Mouse (Mus musculus) midbrain, postnatal 0 days (tissue): ENCODE measurements at regions not wholly inside any gene's neighbourhood (a gene's known extent, or its start where the extent isn't known, plus 50 kb on each side); places are given as distances from the start of the nearest gene placed in this dataset.

Experiments
- ATAC-seq: fragments of 200-750 bp; cut with Nextera tagmentation; 2 replicates; pipeline ENCODE4 v1.8.0; 2017; ENCODE audit warnings: moderate number of reproducible peaks, mild to moderate bottlenecking, moderate TSS enrichment, moderate library complexity; ENCODE audit not compliant: low FRiP score
- DNase-seq: peaks from one replicate; pipeline ENCODE4 v3.0.0-alpha.2; 2015; ENCODE audit warnings: low spot score
- H3K27ac ChIP-seq: fragments of 300-500 bp; sonication (generic); 2 replicates; pipeline ENCODE4 v1.5.1; 2014; ENCODE audit warnings: low read depth, mild to moderate bottlenecking, low read length, mixed read lengths
- H3K27me3 ChIP-seq: fragments of 300-500 bp; sonication (generic); 2 replicates; pipeline ENCODE4 v1.6.1; 2014; ENCODE audit warnings: low read length, control low read depth, mixed read lengths; ENCODE audit not compliant: insufficient read depth
- H3K36me3 ChIP-seq: fragments of 300-500 bp; sonication (generic); 2 replicates; pipeline ENCODE4 v1.6.1; 2014; ENCODE audit warnings: low read length, control low read depth, mixed read lengths; ENCODE audit not compliant: insufficient read depth
- H3K4me1 ChIP-seq: fragments of 300-500 bp; sonication (generic); 2 replicates; pipeline ENCODE4 v1.6.1; 2014; ENCODE audit warnings: mild to moderate bottlenecking, control low read depth, antibody characterized with exemption, low read length, mixed read lengths; ENCODE audit not compliant: insufficient read depth
- H3K4me2 ChIP-seq: fragments of 300-500 bp; sonication (generic); 2 replicates; pipeline ENCODE4 v1.6.1; 2014; ENCODE audit warnings: low read depth, mild to moderate bottlenecking, low read length, mixed read lengths; ENCODE audit not compliant: poor library complexity, severe bottlenecking
- H3K4me3 ChIP-seq: fragments of 300-500 bp; sonication (generic); 2 replicates; pipeline ENCODE4 v1.5.1; 2014; ENCODE audit warnings: low read depth, mild to moderate bottlenecking, low read length, moderate library complexity
- H3K9ac ChIP-seq: fragments of 300-500 bp; sonication (generic); replicated peaks from 2 replicates; pipeline ENCODE4 v1.6.1; 2014; ENCODE audit warnings: mild to moderate bottlenecking, low read length, moderate library complexity, mixed read lengths; ENCODE audit not compliant: poor library complexity, severe bottlenecking
- H3K9me3 ChIP-seq: fragments of 300-500 bp; sonication (generic); 2 replicates; pipeline ENCODE4 v1.6.1; 2016; ENCODE audit warnings: low read length, control low read depth
- CTCF ChIP-seq: IDR thresholded peaks from 2 replicates; pipeline ENCODE4 v1.5.1; 2016; ENCODE audit warnings: antibody characterized with exemption, mild to moderate bottlenecking
- WGBS: fragments of 180-500 bp; shearing (Covaris S2); extraction: QIAGEN DNeasy Blood & Tissue Kit; methylation state at CpG from one replicate; pipeline ENCODE4 v1.1.7; 2014; 5-methylcytosine and 5-hydroxymethylcytosine counted together

DNA sequence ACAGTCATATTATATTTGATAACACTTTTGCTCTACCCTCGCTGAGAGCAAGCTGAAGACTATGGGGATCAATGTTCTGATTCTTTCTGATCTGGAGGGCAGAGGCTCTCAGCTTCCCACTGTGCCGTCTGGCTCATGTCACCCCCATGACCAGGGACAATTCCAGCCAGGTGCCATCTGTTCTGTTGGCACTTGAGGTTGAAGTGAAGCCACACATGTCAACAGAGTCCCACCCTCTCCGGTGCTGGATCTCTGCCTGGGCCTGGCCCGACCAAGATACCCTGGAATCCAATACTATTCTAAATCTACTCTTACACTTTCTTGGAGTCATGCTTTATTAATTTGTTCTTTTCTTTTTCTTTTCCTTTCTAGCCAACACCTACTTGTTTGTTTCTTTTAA lies 538.0 kb downstream of the Etv1 start:
- no peak overlapping the region for H3K4me3 ChIP-seq
- no peaks in the 10 kb centered on the region for H3K36me3 ChIP-seq
- H3K9ac ChIP-seq: no peak overlapping the region
- H3K27me3 ChIP-seq: no peaks in the 10 kb centered on the region
- WGBS: 89% methylated on average over 4 of the region's 4 CpGs
- TF ChIP-seq CTCF: no peak
- no peaks in the 10 kb centered on the region for H3K4me1 ChIP-seq
- no peak overlapping the region for H3K27ac ChIP-seq
- no peak overlapping the region for H3K4me2 ChIP-seq
- no peak for ATAC-seq
- DNase-seq: peak; percentile 66
- H3K9me3 ChIP-seq: no peaks in the 10 kb centered on the region

DNA sequence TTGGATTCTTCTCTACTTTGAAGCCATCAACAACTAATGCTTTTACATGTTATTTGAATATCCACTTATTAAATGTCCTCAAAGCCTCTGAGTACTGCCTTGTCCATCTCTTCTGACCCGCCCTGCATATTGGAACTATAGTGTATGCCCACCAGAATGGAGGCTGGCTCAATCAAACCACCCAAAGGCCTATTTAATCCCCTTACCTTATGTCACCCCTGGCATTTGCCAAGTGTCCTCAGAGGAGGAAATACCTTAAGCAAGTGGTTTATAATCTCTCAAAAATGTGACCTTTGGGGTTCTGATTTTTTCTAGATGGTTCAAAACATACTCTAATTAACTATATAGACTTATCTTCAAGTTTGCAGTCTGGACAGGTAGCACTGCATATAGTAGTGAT lies 542.3 kb downstream of the Etv1 start:
- ATAC-seq (no peak), DNase-seq (no peak)
- Histone ChIP-seq H3K27me3 (no peaks in the 10 kb centered on the region), H3K9me3 (no peaks in the 10 kb centered on the region), H3K9ac (no peak overlapping the region), H3K4me2 (no peak overlapping the region), H3K36me3 (no peaks in the 10 kb centered on the region), H3K27ac (no peak overlapping the region), H3K4me1 (no peaks in the 10 kb centered on the region), H3K4me3 (no peak overlapping the region)
- TF ChIP-seq CTCF: no peak
- 83% methylated on average over 1 of the region's 1 CpGs for WGBS

DNA sequence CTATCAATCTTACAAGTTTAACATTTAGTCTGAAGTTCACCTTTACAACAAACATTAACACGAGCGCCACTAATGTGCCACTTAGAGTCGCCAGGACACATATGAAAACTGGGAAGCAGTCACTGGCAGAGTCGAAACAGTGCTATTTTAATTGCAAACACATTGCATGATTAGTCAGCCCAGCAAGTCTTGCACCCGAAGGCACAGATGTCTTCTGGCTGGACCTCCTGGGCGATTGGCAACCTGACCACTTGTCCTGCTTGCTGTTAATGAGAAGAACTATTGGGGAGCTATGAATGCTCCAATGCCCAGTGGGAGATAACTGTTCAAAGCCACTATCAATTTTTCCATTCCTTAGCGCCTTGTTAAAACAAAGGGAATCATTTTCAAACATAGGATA lies 547.0 kb downstream of the Etv1 start:
- no peak for TF ChIP-seq CTCF
- no peaks in the 10 kb centered on the region for H3K9me3 ChIP-seq
- no peaks in the 10 kb centered on the region for H3K27me3 ChIP-seq
- H3K4me1 ChIP-seq: no peaks in the 10 kb centered on the region
- DNase-seq (peak; percentile 31), ATAC-seq (no peak)
- H3K27ac ChIP-seq: no peak overlapping the region
- 76% methylated on average over 7 of the region's 7 CpGs for WGBS
- H3K4me3 ChIP-seq: no peak overlapping the region
- no peak overlapping the region for H3K9ac ChIP-seq
- H3K4me2 ChIP-seq: no peak overlapping the region
- no peaks in the 10 kb centered on the region for H3K36me3 ChIP-seq

DNA sequence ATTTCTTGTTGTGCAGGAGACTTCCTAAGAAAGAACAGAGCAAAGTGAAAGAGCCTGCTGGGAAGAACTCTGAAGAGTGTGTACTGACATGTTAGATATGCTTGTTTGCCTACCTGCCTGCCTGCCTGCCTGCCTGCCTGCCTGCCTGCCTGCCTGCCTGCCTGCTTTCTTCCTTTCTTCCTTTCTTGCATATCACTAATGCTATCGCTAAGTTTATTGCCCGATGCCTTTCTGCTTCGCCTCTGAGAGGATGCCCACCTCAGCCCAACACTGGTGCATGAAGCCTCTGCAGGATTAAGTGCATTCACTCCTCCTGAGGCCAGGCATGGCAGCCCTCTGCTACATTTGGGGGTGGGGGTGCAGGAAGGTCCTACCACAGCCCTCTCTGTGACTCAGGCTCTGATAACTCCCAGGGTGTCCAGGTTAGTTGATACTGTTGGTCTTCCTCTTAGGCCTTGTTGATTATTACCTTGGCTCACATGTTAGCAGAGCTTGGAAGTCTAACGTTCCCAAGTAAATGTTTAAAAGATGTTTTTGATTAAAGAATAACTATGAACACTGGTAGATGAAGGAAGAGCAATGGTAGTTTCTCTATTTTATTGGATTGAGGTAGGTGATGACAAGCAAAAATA lies 547.6 kb downstream of the Etv1 start:
- ATAC-seq (no peak), DNase-seq (no peak)
- 91% methylated on average over 4 of the region's 4 CpGs for WGBS
- Histone ChIP-seq H3K9ac (no peak overlapping the region), H3K9me3 (no peaks in the 10 kb centered on the region), H3K27ac (no peak overlapping the region), H3K4me1 (no peaks in the 10 kb centered on the region), H3K36me3 (no peaks in the 10 kb centered on the region), H3K4me2 (no peak overlapping the region), H3K27me3 (no peaks in the 10 kb centered on the region), H3K4me3 (no peak overlapping the region)
- no peak for TF ChIP-seq CTCF

DNA sequence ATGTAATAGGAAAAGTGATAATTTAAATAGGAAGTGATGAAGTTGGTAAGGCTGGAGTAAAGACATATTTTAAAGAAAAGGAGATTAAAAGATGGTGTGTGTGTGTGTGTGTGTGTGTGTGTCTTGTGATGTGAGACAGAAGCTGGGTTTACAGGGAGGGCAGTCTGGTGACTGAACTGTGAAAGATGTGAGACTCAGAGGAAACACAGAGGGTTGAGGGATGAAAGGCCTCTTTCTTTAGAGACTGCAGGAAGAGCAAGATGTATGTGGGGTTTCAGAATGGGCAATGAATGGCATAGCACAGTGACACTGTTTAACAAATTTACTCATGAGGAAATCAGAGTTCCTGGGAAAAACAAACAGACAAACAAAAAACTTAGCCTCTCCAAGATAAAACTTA lies 549.2 kb downstream of the Etv1 start:
- Histone ChIP-seq H3K27ac (no peak overlapping the region), H3K9ac (no peak overlapping the region), H3K36me3 (no peaks in the 10 kb centered on the region), H3K27me3 (no peaks in the 10 kb centered on the region), H3K4me3 (no peak overlapping the region), H3K4me1 (no peaks in the 10 kb centered on the region), H3K4me2 (no peak overlapping the region), H3K9me3 (no peaks in the 10 kb centered on the region)
- ATAC-seq (no peak), DNase-seq (peak; percentile 8)
- TF ChIP-seq CTCF: no peak

DNA sequence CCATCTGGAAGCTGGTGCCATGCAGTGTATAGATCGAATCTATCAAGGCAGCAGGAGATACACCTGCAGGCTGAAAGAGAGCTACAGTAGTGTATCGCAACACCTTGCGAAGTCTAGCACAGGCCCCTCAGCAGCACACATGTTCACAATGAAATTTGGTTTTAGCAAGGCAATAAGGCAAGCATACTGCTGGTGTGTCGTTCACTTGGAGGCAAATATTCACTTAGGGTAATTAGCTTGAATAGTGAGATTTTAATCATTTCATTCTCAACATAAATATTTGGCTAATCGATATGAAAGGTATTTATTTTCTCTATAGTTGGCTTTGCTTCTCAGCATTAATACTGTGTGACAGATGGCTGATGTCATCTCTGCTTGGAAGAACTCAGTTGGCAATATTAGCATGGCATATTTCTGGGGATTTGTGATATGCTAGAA lies 559.9 kb downstream of the Etv1 start:
- DNase-seq: peak; percentile 41

More for the DNA sequence above, 559.9 kb downstream of the Etv1 start:
- no peak overlapping the region for H3K27ac ChIP-seq
- ATAC-seq: peak; percentile 31; the same call in 1 of the 2 replicates
- H3K27me3 ChIP-seq: no peaks in the 10 kb centered on the region
- TF ChIP-seq CTCF: no peak
- no peak overlapping the region for H3K4me3 ChIP-seq
- H3K4me2 ChIP-seq: no peak overlapping the region
- H3K9ac ChIP-seq: no peak overlapping the region
- no peaks in the 10 kb centered on the region for H3K4me1 ChIP-seq
- H3K9me3 ChIP-seq: no peaks in the 10 kb centered on the region
- no peaks in the 10 kb centered on the region for H3K36me3 ChIP-seq
- WGBS: 87% methylated on average over 5 of the region's 5 CpGs
